Comparison of ENCODE assay signal across 20 mouse cellular contexts in genomic region chr8:126802641-126803040, GRCm38 (mm10).
A peak's percentile ranks its signal among the peaks of the same experiment; 100 is the strongest.
DNase-seq lines count a peak whose midpoint lies in the region; ATAC-seq and TF ChIP-seq lines count a peak whose summit lies in the region.
"Had no signal": no experiment of that assay in that cellular context is flagged by ENCODE, and none has a peak within 500 bp of the region (broad histone marks: within the 10 kb centered on the region; RNA-seq: fewer than 3 reads in every experiment).

No protein-coding gene starts in this region.

- no peaks in the 10 kb centered on the region for H3K79me2 ChIP-seq in macrophage (ENCODE audit: inconsistent target)

- peaks cover 42% of the 10 kb centered on the region for H3K4me1 ChIP-seq in liver, postnatal 0 days (ENCODE audit: insufficient read depth)
- peaks cover 45% of the 10 kb centered on the region for H3K4me1 ChIP-seq in liver, embryonic 12.5 days
- H3K4me1 ChIP-seq in heart, embryonic 12.5 days (replicated peaks): peaks cover 33% of the 10 kb centered on the region
- H3K4me1 ChIP-seq: embryonic facial prominence, embryonic 12.5 days; forebrain, embryonic 15.5 days had no signal

- no peaks in the 10 kb centered on the region for H3K27me3 ChIP-seq in liver, postnatal 0 days (ENCODE audit: insufficient read depth, low read length)
- no peaks in the 10 kb centered on the region for H3K27me3 ChIP-seq in liver, embryonic 12.5 days (replicated peaks)
- no peaks in the 10 kb centered on the region for H3K27me3 ChIP-seq in heart, embryonic 12.5 days (replicated peaks)
- H3K27me3 ChIP-seq: embryonic facial prominence, embryonic 12.5 days; forebrain, embryonic 15.5 days; hindbrain, embryonic 12.5 days had no signal

- H3K9ac ChIP-seq in liver, postnatal 0 days (replicated peaks): no peak overlapping the region; the same call in 1 of the 2 replicates
- no peak overlapping the region for H3K9ac ChIP-seq in liver, embryonic 12.5 days
- no peak overlapping the region for H3K9ac ChIP-seq in heart, embryonic 12.5 days
- H3K9ac ChIP-seq: embryonic facial prominence, embryonic 12.5 days; forebrain, embryonic 15.5 days; hindbrain, embryonic 12.5 days had no signal

- WGBS in liver, postnatal 0 days (ENCODE audit: insufficient replicate concordance): 40% methylated on average over 4 of the region's 4 CpGs
- WGBS in liver, embryonic 12.5 days (ENCODE audit: insufficient replicate concordance): 44% methylated on average over 4 of the region's 4 CpGs
- WGBS in macrophage (ENCODE audit: missing documents): 43% methylated on average over 4 of the region's 4 CpGs
- 74% methylated on average over 4 of the region's 4 CpGs for WGBS in heart, embryonic 12.5 days

- TF ChIP-seq CTCF in gastrocnemius, adult 2 months (IDR thresholded peaks at IDR 0.05): no peak
- no peak for TF ChIP-seq CTCF in liver, postnatal 0 days (IDR thresholded peaks at IDR 0.05; ENCODE audit: low read depth)

- TF ChIP-seq EP300 in liver, postnatal 0 days (IDR thresholded peaks at IDR 0.05; ENCODE audit: low read depth): no peak

- H3K9me3 ChIP-seq in liver, postnatal 0 days (ENCODE audit: low read length): no peaks in the 10 kb centered on the region
- no peaks in the 10 kb centered on the region for H3K9me3 ChIP-seq in liver, embryonic 12.5 days (replicated peaks)
- H3K9me3 ChIP-seq in heart, embryonic 12.5 days (replicated peaks): no peaks in the 10 kb centered on the region
- H3K9me3 ChIP-seq: embryonic facial prominence, embryonic 12.5 days; forebrain, embryonic 15.5 days; G1E; heart, embryonic 10.5 days; hindbrain, embryonic 12.5 days had no signal

- H3K27ac ChIP-seq in gastrocnemius, adult 2 months: 0 out of 2 replicates have a peak overlapping the region, but pooled peaks have one; percentile 91
- peak overlapping the region; percentile 64 for H3K27ac ChIP-seq in liver, postnatal 0 days (ENCODE audit: low read depth)
- H3K27ac ChIP-seq in liver, embryonic 12.5 days: no peak overlapping the region
- peak overlapping the region; percentile 94 for H3K27ac ChIP-seq in macrophage
- H3K27ac ChIP-seq in heart, embryonic 12.5 days (ENCODE audit: poor library complexity, severe bottlenecking): no peak overlapping the region
- H3K27ac ChIP-seq: embryonic facial prominence, embryonic 12.5 days; forebrain, embryonic 15.5 days; heart, embryonic 10.5 days; hindbrain, embryonic 12.5 days had no signal

- H3K4me3 ChIP-seq in gastrocnemius, adult 2 months: no peak overlapping the region
- no peak overlapping the region for H3K4me3 ChIP-seq in liver, postnatal 0 days (ENCODE audit: low read depth, low read length)
- no peak overlapping the region for H3K4me3 ChIP-seq in liver, embryonic 12.5 days
- H3K4me3 ChIP-seq in macrophage (ENCODE audit: inconsistent target): no peak overlapping the region
- no peak overlapping the region for H3K4me3 ChIP-seq in heart, embryonic 12.5 days
- H3K4me3 ChIP-seq: embryonic facial prominence, embryonic 12.5 days; forebrain, embryonic 15.5 days; heart, embryonic 10.5 days; hindbrain, embryonic 12.5 days had no signal

- H3K4me2 ChIP-seq in liver, postnatal 0 days (ENCODE audit: low read depth, low read length): no peak overlapping the region
- no peak overlapping the region for H3K4me2 ChIP-seq in liver, embryonic 12.5 days
- no peak overlapping the region for H3K4me2 ChIP-seq in heart, embryonic 12.5 days
- H3K4me2 ChIP-seq: embryonic facial prominence, embryonic 12.5 days; forebrain, embryonic 15.5 days; hindbrain, embryonic 12.5 days had no signal

- no peak for DNase-seq in gastrocnemius, adult 2 months
- DNase-seq in gastrocnemius, postnatal 25 days: no peak
- DNase-seq in liver, postnatal 0 days: no peak
- no peak for DNase-seq in urinary bladder, adult 18-20 months (ENCODE audit: low spot score in 2 of 2)
- DNase-seq: adrenal gland, adult 8-10 months; adrenal gland, postnatal 36 days; cerebellum, adult 11 months; cerebellum, adult 8-10 months; cerebellum, postnatal 25 days; gastrocnemius, postnatal 10 days had no signal

- no peak for ATAC-seq in liver, postnatal 0 days
- no peak for ATAC-seq in liver, embryonic 12.5 days
- no peak for ATAC-seq in heart, embryonic 12.5 days (ENCODE audit: insufficient number of reproducible peaks, low FRiP score)
- ATAC-seq: forebrain, embryonic 15.5 days; hindbrain, embryonic 16.5 days; inflammation-experienced regulatory T-cells, adult 6 months had no signal

- H3K36me3 ChIP-seq in liver, postnatal 0 days (replicated peaks; ENCODE audit: insufficient read depth, low read length): no peaks in the 10 kb centered on the region
- no peaks in the 10 kb centered on the region for H3K36me3 ChIP-seq in liver, embryonic 12.5 days
- H3K36me3 ChIP-seq in macrophage (ENCODE audit: inconsistent target): no peaks in the 10 kb centered on the region
- no peaks in the 10 kb centered on the region for H3K36me3 ChIP-seq in heart, embryonic 12.5 days
- H3K36me3 ChIP-seq: embryonic facial prominence, embryonic 12.5 days; forebrain, embryonic 15.5 days; G1E; heart, embryonic 10.5 days; hindbrain, embryonic 12.5 days had no signal

- intact Hi-C loops in gastrocnemius, adult 2 months (cut with DNase I): loop anchor here (5.0 kb wide), 1 partner anchor 50 kb away; no protein-coding TSS in a partner anchor

Comparison
In these comparisons a context has a peak if more than half of its experiments do, and no peak if none do; other contexts are left out.
1. H3K27ac ChIP-seq: peak in gastrocnemius, adult 2 months (single experiment), liver, postnatal 0 days (single experiment) and macrophage (single experiment); none in liver, embryonic 12.5 days (single experiment) and heart, embryonic 12.5 days (single experiment).